Mouse (Mus musculus): ENCODE measurements around the gene Baz2a.
"Not testable (repeated sequence)": the region's sequence is repeated elsewhere in the genome, so short reads cannot be mapped to it uniquely, and the experiment has no call there.

Baz2a gene

GRCm38 (mm10) chr10:128081807-128082476 lies 9.4 kb upstream of the Baz2a start:
- DNase-seq (ENCODE audit: low read depth) = no peak

- no peak for DNase-seq (ENCODE audit: low read depth)
Measured at GRCm38 (mm10) chr10:128082477-128082808, 8.9 kb upstream of the Baz2a start.

- DNase-seq (ENCODE audit: low read depth) = peak; percentile 100
Measured at GRCm38 (mm10) chr10:128082880-128083421, 8.4 kb upstream of the Baz2a start, which contains the start of gene Atp5b. Gene Atp5b (plus strand): TSS chr10:128083273.

GRCm38 (mm10) chr10:128083688-128084087 lies 7.7 kb upstream of the Baz2a start:
- no peak for DNase-seq (ENCODE audit: low read depth)

- DNase-seq (ENCODE audit: low read depth) = no peak
Measured at GRCm38 (mm10) chr10:128084160-128084559, 7.2 kb upstream of the Baz2a start.

GRCm38 (mm10) chr10:128086391-128086790 lies 5.0 kb upstream of the Baz2a start:
- DNase-seq (ENCODE audit: low read depth) = peak; percentile 68

- not testable (repeated sequence) for DNase-seq (ENCODE audit: low read depth)
Measured at GRCm38 (mm10) chr10:128087216-128087615, 4.2 kb upstream of the Baz2a start.

- no peak for DNase-seq (ENCODE audit: low read depth)
Measured at GRCm38 (mm10) chr10:128088181-128088580, 3.2 kb upstream of the Baz2a start.

GRCm38 (mm10) chr10:128089842-128090241 lies 1.5 kb upstream of the Baz2a start:
- peak; percentile 12 for DNase-seq (ENCODE audit: low read depth)

GRCm38 (mm10) chr10:128090651-128091563 lies 470 bp upstream of the Baz2a start:
- peak; percentile 98 for DNase-seq (ENCODE audit: low read depth)

- peak; percentile 81 for DNase-seq (ENCODE audit: low read depth)
Measured at GRCm38 (mm10) chr10:128092506-128093495, 1.4 kb downstream of the Baz2a start.

GRCm38 (mm10) chr10:128093496-128094294 lies 2.3 kb downstream of the Baz2a start:
- DNase-seq (ENCODE audit: low read depth) = peak; percentile 71

GRCm38 (mm10) chr10:128094340-128094968 lies 3.1 kb downstream of the Baz2a start:
- DNase-seq (ENCODE audit: low read depth) = peak; percentile 96

- DNase-seq (ENCODE audit: low read depth) = no peak
Measured at GRCm38 (mm10) chr10:128095003-128095636, 3.7 kb downstream of the Baz2a start.

- DNase-seq (ENCODE audit: low read depth) = no peak
Measured at GRCm38 (mm10) chr10:128096313-128096692, 4.9 kb downstream of the Baz2a start.

GRCm38 (mm10) chr10:128096693-128097586 lies 5.6 kb downstream of the Baz2a start:
- DNase-seq (ENCODE audit: low read depth) = peak; percentile 93

GRCm38 (mm10) chr10:128097587-128097971 lies 6.2 kb downstream of the Baz2a start:
- peak; percentile 85 for DNase-seq (ENCODE audit: low read depth)

- DNase-seq (ENCODE audit: low read depth) = no peak
Measured at GRCm38 (mm10) chr10:128110103-128110761, 18.9 kb downstream of the Baz2a start.
